Mouse (Mus musculus): ENCODE measurements around the gene Pitx3. TPM values are rescaled to one million over a fixed set of nuclear protein-coding genes. Genes with fewer than 3 reads are reported as not detected.

Pitx3 gene
- polyA plus RNA-seq, 1 experiment from 2014 or later = 0.13 TPM

- ATAC-seq (ENCODE audit: low FRiP score, low TSS enrichment) (no peak), DNase-seq (ENCODE audit: low spot score) (no peak)
- 89% methylated on average over 3 of the region's 3 CpGs for WGBS
- Histone ChIP-seq H3K36me3 (ENCODE audit: control insufficient read depth, insufficient read depth, low read length) (no peaks in the 10 kb centered on the region), H3K4me3 (ENCODE audit: low read depth, low read length) (no peak overlapping the region), H3K27ac (replicated peaks) (no peak overlapping the region), H3K4me1 (replicated peaks; ENCODE audit: control insufficient read depth, insufficient read depth) (no peaks in the 10 kb centered on the region), H3K9me3 (ENCODE audit: control insufficient read depth, low read length) (no peaks in the 10 kb centered on the region), H3K4me2 (replicated peaks; ENCODE audit: low read depth) (no peak overlapping the region), H3K9ac (ENCODE audit: low read length) (no peak overlapping the region), H3K27me3 (ENCODE audit: control insufficient read depth, insufficient read depth, low read length) (no peaks in the 10 kb centered on the region)
- TF ChIP-seq EP300 (optimal IDR thresholded peaks at IDR 0.05) (no peak), CTCF (IDR thresholded peaks at IDR 0.05; ENCODE audit: low read depth) (no peak)
These were observed 28.7 kb downstream of the Pitx3 start for GRCm38 (mm10) chr19:46119458-46119857.

DNA sequence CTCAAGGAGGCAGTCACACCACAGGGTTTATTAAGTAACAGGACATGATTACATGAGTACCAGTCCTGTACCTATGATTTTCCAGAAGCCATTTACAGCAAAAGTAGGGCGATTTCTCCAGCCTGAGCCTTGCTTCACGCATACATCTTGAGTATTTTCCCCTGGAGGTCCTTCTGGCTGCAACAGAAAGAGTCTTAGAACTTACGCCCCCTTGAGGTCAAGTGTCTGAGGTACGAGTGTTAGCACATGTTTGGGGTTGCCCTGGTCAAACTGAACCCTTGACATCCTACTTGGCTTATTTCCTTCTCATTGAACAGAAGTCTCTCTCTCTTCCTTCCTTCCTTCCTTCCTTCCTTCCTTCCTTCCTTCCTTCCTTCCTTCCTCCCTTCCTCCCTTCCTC is 33.5 kb downstream of the Pitx3 start:
- no peak for ATAC-seq (ENCODE audit: low FRiP score, low TSS enrichment)
- no peak for TF ChIP-seq EP300 (optimal IDR thresholded peaks at IDR 0.05)
- no peak for TF ChIP-seq CTCF (IDR thresholded peaks at IDR 0.05; ENCODE audit: low read depth)
- no peaks in the 10 kb centered on the region for H3K27me3 ChIP-seq (ENCODE audit: control insufficient read depth, insufficient read depth, low read length)
- H3K9me3 ChIP-seq (ENCODE audit: control insufficient read depth, low read length) = no peaks in the 10 kb centered on the region
- H3K4me3 ChIP-seq (ENCODE audit: low read depth, low read length) = no peak overlapping the region
- H3K9ac ChIP-seq (ENCODE audit: low read length) = no peak overlapping the region
- no peak overlapping the region for H3K4me2 ChIP-seq (replicated peaks; ENCODE audit: low read depth)
- H3K4me1 ChIP-seq (replicated peaks; ENCODE audit: control insufficient read depth, insufficient read depth) = no peaks in the 10 kb centered on the region
- WGBS = 47% methylated on average over 4 of the region's 4 CpGs
- H3K36me3 ChIP-seq (ENCODE audit: control insufficient read depth, insufficient read depth, low read length) = no peaks in the 10 kb centered on the region
- no peak overlapping the region for H3K27ac ChIP-seq (replicated peaks)
- DNase-seq (ENCODE audit: low spot score) = no peak

- no peak for ATAC-seq (ENCODE audit: low FRiP score, low TSS enrichment)
- no peaks in the 10 kb centered on the region for H3K36me3 ChIP-seq (ENCODE audit: control insufficient read depth, insufficient read depth, low read length)
- H3K9me3 ChIP-seq (ENCODE audit: control insufficient read depth, low read length) = no peaks in the 10 kb centered on the region
- TF ChIP-seq CTCF (IDR thresholded peaks at IDR 0.05; ENCODE audit: low read depth) (no peak), EP300 (optimal IDR thresholded peaks at IDR 0.05) (no peak)
- no peaks in the 10 kb centered on the region for H3K27me3 ChIP-seq (ENCODE audit: control insufficient read depth, insufficient read depth, low read length)
- 81% methylated on average over 5 of the region's 5 CpGs for WGBS
- H3K4me1 ChIP-seq (replicated peaks; ENCODE audit: control insufficient read depth, insufficient read depth) = no peaks in the 10 kb centered on the region
- no peak overlapping the region for H3K4me3 ChIP-seq (ENCODE audit: low read depth, low read length)
- DNase-seq (ENCODE audit: low spot score) = no peak
- no peak overlapping the region for H3K4me2 ChIP-seq (replicated peaks; ENCODE audit: low read depth)
- H3K9ac ChIP-seq (ENCODE audit: low read length) = no peak overlapping the region
- H3K27ac ChIP-seq (replicated peaks) = no peak overlapping the region
These were observed 37.3 kb downstream of the Pitx3 start for GRCm38 (mm10) chr19:46110781-46111180.

DNA sequence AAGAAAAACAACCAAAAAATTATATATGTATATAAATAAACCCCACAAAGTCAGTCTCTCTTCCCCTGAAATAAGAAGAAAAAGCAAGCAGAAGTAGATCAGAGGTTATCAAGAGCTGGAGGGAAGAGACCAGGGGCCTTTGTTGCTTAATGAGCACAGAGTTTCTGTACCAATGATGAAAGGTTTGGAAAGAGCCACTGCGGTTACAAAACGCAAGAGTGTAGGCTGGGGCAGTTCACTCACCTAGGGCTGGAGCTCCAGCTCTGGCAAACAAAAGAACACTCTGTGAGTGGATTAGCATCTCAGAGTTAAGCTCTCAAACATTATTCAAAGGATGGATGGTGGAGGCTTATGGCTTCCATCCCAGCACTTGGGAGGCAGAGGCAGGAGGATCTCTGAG is 37.9 kb downstream of the Pitx3 start:
- Histone ChIP-seq H3K4me3 (ENCODE audit: low read depth, low read length) (no peak overlapping the region), H3K9ac (ENCODE audit: low read length) (no peak overlapping the region), H3K4me1 (replicated peaks; ENCODE audit: control insufficient read depth, insufficient read depth) (no peaks in the 10 kb centered on the region), H3K4me2 (replicated peaks; ENCODE audit: low read depth) (no peak overlapping the region), H3K27ac (replicated peaks) (no peak overlapping the region), H3K9me3 (ENCODE audit: control insufficient read depth, low read length) (no peaks in the 10 kb centered on the region), H3K27me3 (ENCODE audit: control insufficient read depth, insufficient read depth, low read length) (no peaks in the 10 kb centered on the region), H3K36me3 (ENCODE audit: control insufficient read depth, insufficient read depth, low read length) (no peaks in the 10 kb centered on the region)
- TF ChIP-seq EP300 (optimal IDR thresholded peaks at IDR 0.05) (no peak), CTCF (IDR thresholded peaks at IDR 0.05; ENCODE audit: low read depth) (no peak)
- ATAC-seq (ENCODE audit: low FRiP score, low TSS enrichment) (no peak), DNase-seq (ENCODE audit: low spot score) (no peak)
- WGBS = 80% methylated on average over 2 of the region's 2 CpGs

DNA sequence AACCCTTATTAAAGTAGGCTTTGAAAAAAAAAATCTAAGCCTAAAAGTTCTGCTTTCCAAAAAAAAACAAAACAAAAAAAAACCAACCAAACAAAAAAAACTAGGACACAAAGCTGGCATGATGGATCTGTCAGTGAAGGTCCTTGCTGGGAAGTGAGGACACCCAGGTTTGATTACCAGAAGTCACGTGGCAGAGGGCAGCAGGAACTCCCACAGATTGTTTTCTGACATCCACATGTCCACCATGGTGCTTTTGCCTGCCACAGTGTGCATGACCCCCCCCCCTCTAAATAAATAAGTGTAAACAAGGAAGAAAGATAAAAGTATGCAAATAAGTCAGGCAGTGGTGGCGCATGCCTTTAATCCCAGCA is 44.0 kb downstream of the Pitx3 start:
- Histone ChIP-seq H3K4me2 (replicated peaks; ENCODE audit: low read depth) (no peak overlapping the region), H3K27ac (replicated peaks) (no peak overlapping the region), H3K27me3 (ENCODE audit: control insufficient read depth, insufficient read depth, low read length) (no peaks in the 10 kb centered on the region), H3K9ac (ENCODE audit: low read length) (no peak overlapping the region), H3K4me3 (ENCODE audit: low read depth, low read length) (no peak overlapping the region), H3K9me3 (ENCODE audit: control insufficient read depth, low read length) (no peaks in the 10 kb centered on the region), H3K4me1 (replicated peaks; ENCODE audit: control insufficient read depth, insufficient read depth) (no peaks in the 10 kb centered on the region), H3K36me3 (ENCODE audit: control insufficient read depth, insufficient read depth, low read length) (no peaks in the 10 kb centered on the region)
- ATAC-seq (ENCODE audit: low FRiP score, low TSS enrichment) (no peak), DNase-seq (ENCODE audit: low spot score) (no peak)
- TF ChIP-seq EP300 (optimal IDR thresholded peaks at IDR 0.05) = no peak
- no peak for TF ChIP-seq CTCF (IDR thresholded peaks at IDR 0.05; ENCODE audit: low read depth)
- 69% methylated on average over 2 of the region's 2 CpGs for WGBS

DNA sequence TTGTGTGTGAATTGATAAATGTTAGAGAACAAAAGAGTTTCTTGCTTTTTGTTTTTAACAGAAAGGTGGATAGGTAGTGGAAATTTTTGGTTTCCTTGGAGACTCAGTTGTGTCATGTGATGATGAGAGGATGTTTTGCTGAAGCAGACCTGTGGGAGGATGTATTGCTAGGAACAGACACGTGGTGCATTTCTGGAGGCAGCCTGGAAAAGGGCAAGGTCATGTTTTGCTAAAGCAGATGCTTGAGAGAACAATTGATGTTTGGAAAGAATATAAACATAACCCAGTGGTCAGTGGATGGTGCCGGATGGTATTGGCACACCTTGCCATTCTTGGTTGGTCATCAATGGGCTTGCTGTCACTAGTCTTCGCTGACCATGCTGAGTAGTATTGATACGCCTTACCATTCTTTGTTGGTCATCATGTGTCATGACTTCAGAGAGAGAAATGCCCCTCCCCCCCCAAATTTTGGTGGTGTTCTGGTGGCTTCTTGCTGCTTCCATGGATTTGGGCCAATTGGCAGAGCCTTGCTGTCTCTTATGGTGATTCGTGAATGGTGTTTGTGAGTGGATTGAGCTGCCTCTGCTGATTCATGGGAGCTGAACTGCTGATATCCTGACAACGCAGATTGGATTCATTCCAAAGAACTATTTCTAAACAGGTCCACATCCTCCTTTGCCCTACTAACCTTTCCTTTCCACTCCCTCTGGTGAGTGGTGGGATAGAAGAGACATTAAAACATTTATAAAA is 44.5 kb downstream of the Pitx3 start:
- DNase-seq (ENCODE audit: low spot score) (no peak), ATAC-seq (ENCODE audit: low FRiP score, low TSS enrichment) (no peak)
- H3K27ac ChIP-seq (replicated peaks) = no peak overlapping the region
- TF ChIP-seq CTCF (IDR thresholded peaks at IDR 0.05; ENCODE audit: low read depth) (no peak), EP300 (optimal IDR thresholded peaks at IDR 0.05) (no peak)
- WGBS = 57% methylated on average over 6 of the region's 6 CpGs
- H3K9me3 ChIP-seq (ENCODE audit: control insufficient read depth, low read length) = no peaks in the 10 kb centered on the region
- no peak overlapping the region for H3K4me3 ChIP-seq (ENCODE audit: low read depth, low read length)
- no peaks in the 10 kb centered on the region for H3K36me3 ChIP-seq (ENCODE audit: control insufficient read depth, insufficient read depth, low read length)
- no peak overlapping the region for H3K9ac ChIP-seq (ENCODE audit: low read length)
- no peaks in the 10 kb centered on the region for H3K4me1 ChIP-seq (replicated peaks; ENCODE audit: control insufficient read depth, insufficient read depth)
- no peaks in the 10 kb centered on the region for H3K27me3 ChIP-seq (ENCODE audit: control insufficient read depth, insufficient read depth, low read length)
- H3K4me2 ChIP-seq (replicated peaks; ENCODE audit: low read depth) = no peak overlapping the region

Data from stomach, postnatal 0 days (tissue).